Mouse (Mus musculus): ENCODE measurements around the gene Ech1. TPM values are rescaled to one million over a fixed set of nuclear protein-coding genes. Genes with fewer than 3 reads are reported as not detected.

Gene Ech1
- total and polyA plus RNA-seq, 3 experiments: 74.7 to 99.5 TPM; not detected in 1

- no peak for TF ChIP-seq UBTF (IDR thresholded peaks at IDR 0.05; ENCODE audit: borderline replicate concordance, insufficient read depth, low read depth, low read length)
Observed at GRCm38 (mm10) chr7:28814306-28815034, 10.5 kb upstream of the Ech1 start (continued).

GRCm38 (mm10) chr7:28815230-28815629 lies 9.8 kb upstream of the Ech1 start:
- Histone ChIP-seq H3K27ac (ENCODE audit: control insufficient read depth, low read depth, low read length) (0 out of 2 replicates have a peak overlapping the region, but pooled peaks have one; percentile 5), H3K4me1 (ENCODE audit: control insufficient read depth in 1 of 2, insufficient read depth in 2 of 2, low read length in 2 of 2) (peaks cover 23 to 74% of the 10 kb centered on the region in 2 experiments), H3K9ac (ENCODE audit: control insufficient read depth, low read depth, low read length, poor library complexity, severe bottlenecking) (no peak overlapping the region), H3K36me3 (ENCODE audit: control insufficient read depth in 1 of 2, insufficient read depth in 2 of 2, low read length in 2 of 2) (peaks cover 45 to 81% of the 10 kb centered on the region in 2 experiments), H3K27me3 (ENCODE audit: control insufficient read depth in 1 of 2, insufficient read depth in 2 of 2, low read length in 2 of 2) (no peaks in the 10 kb centered on the region), H3K9me3 (replicated peaks; ENCODE audit: insufficient read depth, low read length) (no peaks in the 10 kb centered on the region), H3K79me2 (ENCODE audit: control insufficient read depth, insufficient read depth, low read length, poor library complexity) (peaks cover 61% of the 10 kb centered on the region), H3K4me3 (ENCODE audit: control insufficient read depth in 1 of 2, insufficient read depth in 1 of 2, low read depth in 2 of 2, low read length in 2 of 2) (no peak overlapping the region)
- no peak; the same call in 1 of the 2 replicates for TF ChIP-seq POLR2AphosphoS2 (IDR thresholded peaks at IDR 0.05; ENCODE audit: low read length)
- no peak for TF ChIP-seq SMC3 (IDR thresholded peaks at IDR 0.05; ENCODE audit: low read depth, low read length)
- TF ChIP-seq ZMIZ1 (IDR thresholded peaks at IDR 0.05; ENCODE audit: low read depth, low read length): 0 out of 2 replicates have a peak, but pooled peaks have one; percentile 36
- TF ChIP-seq RCOR1 (IDR thresholded peaks at IDR 0.05; ENCODE audit: low read depth, low read length): no peak
- peak; percentile 75; the same call in 1 of the 2 replicates for TF ChIP-seq CHD1 (IDR thresholded peaks at IDR 0.05; ENCODE audit: low read depth, low read length)
- TF ChIP-seq HCFC1 (IDR thresholded peaks at IDR 0.05; ENCODE audit: low read depth, low read length): no peak
- TF ChIP-seq SIN3A (IDR thresholded peaks at IDR 0.05; ENCODE audit: low read length): no peak
- TF ChIP-seq ETS1 (IDR thresholded peaks at IDR 0.05; ENCODE audit: low read depth, low read length): no peak
- no peak for TF ChIP-seq TCF12 (IDR thresholded peaks at IDR 0.05; ENCODE audit: low read depth, low read length)
- no peak for DNase-seq (ENCODE audit: low read depth, low spot score)

- Histone ChIP-seq H3K27me3 (ENCODE audit: control insufficient read depth in 1 of 2, insufficient read depth in 2 of 2, low read length in 2 of 2) (no peaks in the 10 kb centered on the region), H3K36me3 (ENCODE audit: control insufficient read depth in 1 of 2, insufficient read depth in 2 of 2, low read length in 2 of 2) (peaks cover 49 to 91% of the 10 kb centered on the region in 2 experiments), H3K27ac (ENCODE audit: control insufficient read depth, low read depth, low read length) (no peak overlapping the region; the same call in 1 of the 2 replicates), H3K4me1 (ENCODE audit: control insufficient read depth in 1 of 2, insufficient read depth in 2 of 2, low read length in 2 of 2) (peaks cover 23 to 84% of the 10 kb centered on the region in 2 experiments), H3K9me3 (replicated peaks; ENCODE audit: insufficient read depth, low read length) (no peaks in the 10 kb centered on the region), H3K4me3 (ENCODE audit: control insufficient read depth in 1 of 2, insufficient read depth in 1 of 2, low read depth in 2 of 2, low read length in 2 of 2) (no peak overlapping the region), H3K79me2 (ENCODE audit: control insufficient read depth, insufficient read depth, low read length, poor library complexity) (peaks cover 58% of the 10 kb centered on the region), H3K9ac (ENCODE audit: control insufficient read depth, low read depth, low read length, poor library complexity, severe bottlenecking) (no peak overlapping the region)
- no peak for DNase-seq (ENCODE audit: low read depth, low spot score)
- no peak for TF ChIP-seq CTCF (IDR thresholded peaks at IDR 0.05 in 2 of 3, conservative IDR thresholded peaks at IDR 0.05 in 1 of 3; ENCODE audit: control insufficient read depth in 1 of 3, insufficient read depth in 1 of 3, low read depth in 2 of 3, low read length in 3 of 3, poor library complexity in 1 of 3, severe bottlenecking in 1 of 3)
- no peak for TF ChIP-seq TCF12 (IDR thresholded peaks at IDR 0.05; ENCODE audit: low read depth, low read length)
- no peak for TF ChIP-seq KAT2A (conservative IDR thresholded peaks at IDR 0.05; ENCODE audit: low read depth, low read length)
- TF ChIP-seq ELF1 (IDR thresholded peaks at IDR 0.05; ENCODE audit: low read depth, low read length): no peak
- no peak for TF ChIP-seq MAZ (IDR thresholded peaks at IDR 0.05; ENCODE audit: low read depth, low read length)
- no peak for TF ChIP-seq GABPA (IDR thresholded peaks at IDR 0.05; ENCODE audit: low read depth, low read length)
- TF ChIP-seq ZNF384 (IDR thresholded peaks at IDR 0.05; ENCODE audit: low read depth, low read length): no peak
- no peak for TF ChIP-seq SMC3 (IDR thresholded peaks at IDR 0.05; ENCODE audit: low read depth, low read length)
- no peak for TF ChIP-seq ZMIZ1 (IDR thresholded peaks at IDR 0.05; ENCODE audit: low read depth, low read length)
- TF ChIP-seq ZKSCAN1 (IDR thresholded peaks at IDR 0.05; ENCODE audit: low read depth, low read length): no peak
- TF ChIP-seq SIN3A (IDR thresholded peaks at IDR 0.05; ENCODE audit: low read length): no peak
- TF ChIP-seq CHD1 (IDR thresholded peaks at IDR 0.05; ENCODE audit: low read depth, low read length): no peak
- TF ChIP-seq TBP (IDR thresholded peaks at IDR 0.05; ENCODE audit: low read depth, low read length): no peak
- no peak for TF ChIP-seq POLR2A (IDR thresholded peaks at IDR 0.05; ENCODE audit: control insufficient read depth in 1 of 2, insufficient read depth in 1 of 2, low read depth in 1 of 2, low read length in 2 of 2, poor library complexity in 1 of 2)
- TF ChIP-seq MXI1 (IDR thresholded peaks at IDR 0.05; ENCODE audit: low read depth, low read length): no peak
- no peak for TF ChIP-seq USF1 (IDR thresholded peaks at IDR 0.05; ENCODE audit: low read depth, low read length)
- TF ChIP-seq MYB (IDR thresholded peaks at IDR 0.05; ENCODE audit: low read depth, low read length): no peak
- no peak for TF ChIP-seq RCOR1 (IDR thresholded peaks at IDR 0.05; ENCODE audit: low read depth, low read length)
- TF ChIP-seq ETS1 (IDR thresholded peaks at IDR 0.05; ENCODE audit: low read depth, low read length): no peak
- TF ChIP-seq HCFC1 (IDR thresholded peaks at IDR 0.05; ENCODE audit: low read depth, low read length): no peak
Observed at GRCm38 (mm10) chr7:28816201-28816600, 8.8 kb upstream of the Ech1 start.
